Mouse (Mus musculus) kidney, adult 9 months (tissue): ENCODE results near the gene Babam2.
A peak's percentile ranks its signal among the peaks of the same experiment; 100 is the strongest.

Experiments
- DNase-seq: peaks from one replicate; pipeline ENCODE4 v3.0.0; 2022

The Babam2 gene

GRCm38 (mm10) chr5:31715486-31716150 lies 18.1 kb downstream of the Babam2 start:
- DNase-seq: no peak

DNA sequence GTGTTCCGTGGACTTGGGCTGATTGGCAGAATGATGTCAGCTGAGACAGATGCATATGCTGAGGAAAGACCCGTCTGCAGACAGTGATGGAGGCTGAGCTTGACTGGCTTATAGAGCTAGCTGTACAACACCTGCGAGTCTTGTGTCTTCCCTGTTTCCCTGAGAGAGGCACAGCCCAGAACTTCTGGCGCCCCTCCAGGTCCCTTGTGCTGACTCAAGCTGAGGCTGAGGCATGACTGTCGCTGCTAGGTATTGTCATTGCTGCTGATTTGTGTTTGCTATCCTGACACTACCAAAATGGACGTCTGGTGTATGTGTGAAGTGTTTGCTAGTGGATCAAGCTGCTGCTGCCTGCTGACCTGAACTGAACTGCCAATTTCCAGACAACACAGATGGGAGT lies 27.0 kb downstream of the Babam2 start:
- no peak for DNase-seq

DNA sequence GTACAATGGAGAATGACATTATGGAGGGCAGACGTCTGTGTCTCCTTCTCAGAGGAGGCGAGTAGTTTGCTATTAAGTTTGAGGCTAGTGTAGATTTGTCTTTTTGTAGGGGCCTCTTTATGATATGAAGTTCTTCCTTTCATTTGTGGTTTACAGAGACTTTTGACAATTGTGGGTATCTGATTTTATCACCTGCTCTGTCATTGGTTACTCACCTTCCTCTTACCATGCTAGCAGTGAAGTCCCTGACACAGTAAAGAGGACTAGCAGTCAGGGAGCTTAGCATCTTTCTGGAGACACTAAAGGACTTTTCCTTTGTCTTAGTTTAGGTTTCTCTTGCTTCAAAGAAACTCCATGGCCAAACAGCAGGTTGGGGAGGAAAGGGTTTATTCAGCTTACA lies 28.4 kb downstream of the Babam2 start:
- DNase-seq: no peak

DNA sequence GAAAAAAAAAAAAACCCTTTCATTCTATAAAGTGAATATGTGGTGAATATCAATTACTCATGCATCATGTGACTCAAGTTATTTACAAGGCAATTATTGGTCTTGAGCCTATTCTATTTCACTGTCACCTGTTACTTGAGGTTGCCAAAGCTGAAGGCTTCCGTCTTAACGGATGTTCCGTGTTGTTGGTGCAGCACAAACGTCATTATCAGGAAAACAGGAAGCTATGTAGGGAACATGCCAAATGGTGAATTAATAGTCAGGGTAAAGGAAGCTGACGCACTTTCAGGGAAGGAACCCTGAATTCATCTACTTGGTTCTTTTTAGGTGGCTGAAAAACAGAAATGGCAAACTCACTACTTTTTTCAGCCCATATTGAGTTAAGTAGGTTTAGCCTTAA lies 30.0 kb downstream of the Babam2 start:
- peak; percentile 68 for DNase-seq

- DNase-seq: no peak
Measured at GRCm38 (mm10) chr5:31732644-31733338, 35.3 kb downstream of the Babam2 start.

- no peak for DNase-seq
Measured at GRCm38 (mm10) chr5:31741931-31742330, 44.4 kb downstream of the Babam2 start.

DNA sequence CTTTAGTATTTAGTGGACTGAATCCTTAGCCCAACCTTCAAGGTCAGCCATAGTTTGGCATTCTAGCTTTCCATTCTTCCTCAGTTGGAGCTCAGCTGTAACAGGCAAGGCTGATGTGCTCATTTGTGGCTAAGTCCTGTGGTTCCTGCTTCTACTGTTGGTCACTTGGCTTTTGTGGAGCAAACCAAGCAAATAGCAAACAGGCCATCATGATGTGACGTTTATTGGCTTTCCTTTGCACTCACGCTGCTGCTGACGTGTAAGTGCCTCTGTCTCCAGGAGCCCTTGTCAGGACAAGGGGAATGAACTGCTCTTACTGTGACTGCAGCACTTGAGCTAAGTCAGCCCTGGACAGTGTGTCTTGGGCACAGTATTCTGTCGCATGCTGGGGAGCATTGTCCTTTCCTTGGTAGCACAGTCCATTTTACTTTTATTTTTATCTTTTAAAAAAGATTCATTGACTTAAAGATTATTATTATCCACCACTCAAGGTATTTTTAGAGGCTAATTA lies 45.1 kb downstream of the Babam2 start:
- no peak for DNase-seq

DNA sequence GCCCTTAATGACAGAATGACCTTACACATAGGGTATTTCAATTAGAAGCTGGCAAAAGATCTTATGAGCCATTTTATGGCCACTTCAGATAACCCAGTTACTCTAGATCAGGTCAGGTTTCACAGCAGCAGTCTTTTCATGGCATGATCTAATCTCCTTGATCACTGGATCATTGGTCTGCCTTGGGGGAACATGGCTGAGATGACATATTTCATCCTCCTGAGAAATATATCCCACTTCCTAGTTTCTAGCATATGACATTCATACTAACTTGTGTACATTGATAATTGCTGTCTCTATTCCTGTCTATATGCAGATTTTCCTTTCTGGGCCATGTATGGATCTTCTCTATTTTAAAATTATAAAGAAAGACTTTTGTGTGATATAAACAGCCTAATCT lies 51.9 kb downstream of the Babam2 start:
- no peak for DNase-seq

GRCm38 (mm10) chr5:31750231-31750925 lies 52.9 kb downstream of the Babam2 start:
- no peak for DNase-seq

DNA sequence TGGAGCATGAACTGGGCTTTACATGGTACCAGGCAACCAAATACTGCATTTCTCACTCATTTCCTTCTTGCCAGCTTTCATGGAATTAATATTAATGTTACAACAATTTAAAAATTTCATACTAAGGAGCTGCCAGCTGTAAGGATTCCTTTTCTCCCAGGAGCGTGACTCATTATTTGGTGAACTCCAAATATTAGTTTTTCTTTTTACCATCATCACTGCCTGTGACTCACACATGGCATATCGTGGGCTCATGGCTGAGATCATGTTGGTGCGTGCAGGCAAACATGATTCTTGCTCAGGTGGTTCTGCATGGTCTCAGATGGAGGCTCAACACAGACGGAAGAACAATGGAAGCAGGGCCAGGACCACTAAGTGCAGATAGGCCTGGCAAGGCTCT lies 53.5 kb downstream of the Babam2 start:
- DNase-seq: no peak

- no peak for DNase-seq
Measured at GRCm38 (mm10) chr5:31754634-31755033, 57.1 kb downstream of the Babam2 start.

DNA sequence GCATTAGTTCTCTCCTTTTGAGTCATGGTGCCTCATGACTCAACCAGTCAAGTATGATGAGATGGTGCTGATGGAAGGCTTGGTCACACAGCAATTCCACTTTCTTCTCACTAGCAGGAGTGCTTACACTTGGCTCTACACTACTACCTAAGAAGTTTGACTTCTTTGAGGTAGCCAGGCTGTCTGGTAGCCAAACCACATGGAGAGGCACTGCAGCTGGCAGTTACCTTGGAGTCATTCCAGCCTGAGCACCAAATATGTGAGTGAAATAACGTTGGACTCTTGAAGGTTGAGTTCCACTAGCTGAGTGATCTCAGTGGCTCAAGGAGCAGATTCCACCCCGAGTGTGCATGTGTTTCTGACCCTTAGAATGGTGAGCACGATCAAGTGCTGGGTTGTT lies 57.8 kb downstream of the Babam2 start:
- peak; percentile 32 for DNase-seq

DNA sequence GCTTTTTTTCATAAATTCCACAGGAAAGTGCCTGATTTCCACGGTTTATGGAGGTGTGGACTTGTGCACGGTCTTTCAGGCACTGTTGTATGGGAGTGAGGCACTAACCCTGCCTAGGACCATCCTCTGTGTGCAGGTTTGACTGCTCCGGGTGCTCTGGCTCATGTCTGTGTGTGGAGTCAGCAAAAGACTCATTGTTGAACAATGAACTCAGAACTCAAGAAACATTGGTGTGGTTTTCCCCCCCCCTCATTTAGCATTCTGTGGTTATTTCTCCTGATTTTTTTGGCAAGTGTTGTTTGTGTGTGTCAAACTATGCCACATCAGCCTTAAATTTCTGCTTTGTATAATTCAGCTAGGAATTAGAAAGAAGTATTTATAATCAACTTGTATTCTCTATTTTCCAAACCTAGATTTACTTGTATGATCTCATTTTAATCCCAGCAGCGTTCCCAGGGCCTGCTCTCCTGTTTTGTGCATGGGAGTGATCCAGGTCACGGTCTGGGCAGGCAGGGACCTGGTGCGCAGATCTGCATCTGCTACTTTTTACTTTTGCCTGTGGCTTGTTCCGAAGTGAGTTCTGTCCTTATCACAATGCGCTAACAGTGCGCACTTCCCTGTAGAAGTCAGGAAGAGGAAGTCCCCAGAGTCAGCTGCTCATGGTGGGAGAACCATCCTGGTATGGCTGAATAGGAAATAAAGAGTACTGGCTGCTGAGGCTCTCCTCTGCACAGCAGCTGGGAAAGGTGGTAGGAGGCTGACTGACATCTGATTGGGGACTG lies 61.0 kb downstream of the Babam2 start:
- DNase-seq: no peak

DNA sequence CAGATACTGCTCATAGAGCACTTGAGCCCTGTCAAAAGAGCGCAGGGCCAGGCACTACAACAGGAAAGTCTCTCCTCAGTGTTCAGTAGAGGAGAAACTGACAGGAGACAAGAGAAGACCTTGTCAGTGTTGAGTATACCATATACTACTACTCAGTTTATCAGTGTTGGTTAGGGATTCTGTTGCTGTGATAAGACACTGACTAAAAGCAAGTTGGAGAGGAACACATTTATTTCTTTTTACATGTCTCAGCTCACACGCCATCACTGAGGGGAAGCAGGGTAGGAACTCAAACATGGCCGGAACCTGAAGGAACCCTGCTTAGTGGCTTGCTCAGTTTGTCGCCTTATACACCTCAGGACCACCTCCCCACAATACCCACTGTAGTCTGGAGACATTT lies 64.4 kb downstream of the Babam2 start:
- DNase-seq: no peak

- DNase-seq: peak; percentile 29
Measured at GRCm38 (mm10) chr5:31762773-31763172, 65.3 kb downstream of the Babam2 start.

- no peak for DNase-seq
Measured at GRCm38 (mm10) chr5:31765824-31766223, 68.3 kb downstream of the Babam2 start.

- peak; percentile 20 for DNase-seq
Measured at GRCm38 (mm10) chr5:31766841-31767542, 69.5 kb downstream of the Babam2 start.

DNA sequence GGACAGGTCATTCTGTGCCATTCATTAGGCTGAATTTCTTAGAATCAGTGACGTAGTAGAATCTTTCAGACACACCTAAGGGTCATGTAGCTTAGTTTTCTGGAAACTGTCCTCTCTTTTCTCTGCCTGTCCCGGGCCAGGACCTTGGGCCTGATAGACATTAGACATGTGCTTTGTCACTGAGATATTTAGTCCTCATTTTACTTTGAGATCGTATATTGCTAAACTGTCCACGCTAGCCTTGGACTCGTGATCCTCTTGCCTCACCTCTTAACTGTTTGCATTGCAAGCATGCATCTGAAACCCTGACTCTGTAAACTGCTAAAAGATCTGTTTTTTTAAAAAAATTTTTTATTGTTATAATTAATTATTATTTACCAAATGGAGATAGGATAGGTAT lies 74.0 kb downstream of the Babam2 start:
- DNase-seq: no peak

GRCm38 (mm10) chr5:31771921-31772320 lies 74.4 kb downstream of the Babam2 start:
- DNase-seq: no peak

GRCm38 (mm10) chr5:31774976-31775375 lies 77.5 kb downstream of the Babam2 start:
- no peak for DNase-seq

DNA sequence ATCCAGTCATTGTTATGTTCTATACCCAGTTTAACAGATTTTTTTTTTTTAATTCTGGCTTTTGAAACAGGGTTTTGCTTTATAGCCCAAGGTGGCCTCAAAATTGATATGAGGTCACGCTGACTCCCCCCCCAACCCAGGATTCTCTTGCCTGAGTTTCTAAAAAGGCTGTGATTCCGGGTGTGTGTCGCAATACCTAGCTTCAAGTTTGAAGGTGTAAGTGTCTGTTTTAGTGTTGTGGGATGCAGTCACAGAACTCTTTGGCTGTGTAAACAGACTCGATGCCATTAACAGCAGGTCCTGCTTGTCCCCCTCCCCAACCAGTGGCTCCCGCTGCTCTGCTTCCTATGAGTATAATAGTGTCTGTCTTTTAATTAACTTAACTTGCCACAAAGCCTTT lies 84.1 kb downstream of the Babam2 start:
- no peak for DNase-seq

DNA sequence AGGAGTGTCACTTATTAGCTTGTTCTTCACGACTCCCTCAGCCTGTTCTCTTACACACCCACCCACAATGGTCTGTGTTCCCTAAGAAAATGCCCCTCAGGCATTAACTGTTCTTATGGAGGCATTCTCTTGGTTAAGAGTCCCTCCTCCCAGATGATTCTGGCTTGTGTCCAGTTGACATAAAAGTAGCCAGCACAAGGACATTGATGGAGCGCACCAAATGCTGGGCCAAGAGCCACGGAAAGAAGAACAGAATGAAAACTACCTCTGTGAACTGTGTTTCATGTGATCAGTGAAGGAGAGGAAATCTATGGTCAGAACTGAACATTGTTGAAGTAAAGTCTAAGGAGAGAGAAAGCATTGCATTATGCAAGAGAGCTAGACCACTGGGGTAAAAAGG lies 89.7 kb downstream of the Babam2 start:
- no peak for DNase-seq

DNA sequence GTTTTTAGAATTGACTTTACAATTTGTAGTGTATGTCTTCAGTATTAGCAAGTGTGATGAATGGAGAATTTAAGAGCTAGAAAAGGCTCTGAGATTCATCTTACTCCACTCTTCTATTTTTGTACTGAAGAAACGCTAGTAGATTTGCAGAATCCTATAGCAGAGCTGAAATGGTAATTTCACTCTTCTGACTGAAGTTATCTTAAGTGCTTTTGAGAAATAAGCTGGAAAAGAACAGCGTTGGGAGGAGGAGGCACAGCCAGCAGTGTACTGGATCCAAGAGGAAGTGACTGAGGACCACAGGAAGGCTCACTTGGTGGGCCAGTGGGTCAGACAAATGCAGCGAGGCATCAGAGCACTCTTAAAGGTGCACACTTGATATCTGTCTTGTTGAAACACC lies 90.1 kb downstream of the Babam2 start:
- no peak for DNase-seq
